Mouse (Mus musculus) embryo, embryonic 10 days (tissue): ENCODE measurements around the gene Ext2.

Experiments
- DNase-seq: peaks from one replicate; pipeline ENCODE4 v3.0.0-alpha.2; 2015; ENCODE audit warnings: low spot score

Ext2 gene

GRCm38 (mm10) chr2:93677231-93677630 is 145.1 kb downstream of the Ext2 start:
- no peak for DNase-seq

- DNase-seq, result no peak
Observed at GRCm38 (mm10) chr2:93671573-93672184, 150.7 kb downstream of the Ext2 start.

GRCm38 (mm10) chr2:93666146-93666858 is 156.1 kb downstream of the Ext2 start:
- DNase-seq, result no peak

- DNase-seq, result no peak
Observed at GRCm38 (mm10) chr2:93665472-93665871, 156.9 kb downstream of the Ext2 start.

GRCm38 (mm10) chr2:93662240-93662865 is 160.0 kb downstream of the Ext2 start:
- peak; percentile 47 for DNase-seq

GRCm38 (mm10) chr2:93661096-93661495 is 161.3 kb downstream of the Ext2 start:
- no peak for DNase-seq

- no peak for DNase-seq
Observed at GRCm38 (mm10) chr2:93659705-93660308, 162.6 kb downstream of the Ext2 start.

GRCm38 (mm10) chr2:93659004-93659403 is 163.4 kb downstream of the Ext2 start:
- DNase-seq, result peak; percentile 65

GRCm38 (mm10) chr2:93654336-93655055 is 167.9 kb downstream of the Ext2 start:
- DNase-seq, result no peak

GRCm38 (mm10) chr2:93649243-93649870 is 173.0 kb downstream of the Ext2 start:
- DNase-seq, result no peak

- DNase-seq, result no peak
Observed at GRCm38 (mm10) chr2:93647924-93648575, 174.3 kb downstream of the Ext2 start.

GRCm38 (mm10) chr2:93647051-93647923 is 175.1 kb downstream of the Ext2 start:
- peak; percentile 58 for DNase-seq

GRCm38 (mm10) chr2:93645626-93646320 is 176.6 kb downstream of the Ext2 start:
- peak; percentile 58 for DNase-seq

- DNase-seq, result no peak
Observed at GRCm38 (mm10) chr2:93645197-93645596, 177.2 kb downstream of the Ext2 start.

- peak; percentile 36 for DNase-seq
Observed at GRCm38 (mm10) chr2:93644731-93645130, 177.6 kb downstream of the Ext2 start.

GRCm38 (mm10) chr2:93644234-93644633 is 178.1 kb downstream of the Ext2 start:
- DNase-seq, result no peak

- no peak for DNase-seq
Observed at GRCm38 (mm10) chr2:93643403-93643780, 179.0 kb downstream of the Ext2 start.

- no peak for DNase-seq
Observed at GRCm38 (mm10) chr2:93634609-93635008, 187.8 kb downstream of the Ext2 start.

GRCm38 (mm10) chr2:93624665-93625408 is 197.5 kb downstream of the Ext2 start:
- peak; percentile 63 for DNase-seq
